Mouse (Mus musculus) midbrain, postnatal 0 days (tissue): ENCODE data around the gene Glrx3. TPM values are rescaled to one million over a fixed set of nuclear protein-coding genes. Genes with fewer than 3 reads are reported as not detected.
"Not testable (repeated sequence)": the region's sequence is repeated elsewhere in the genome, so short reads cannot be mapped to it uniquely, and the experiment has no call there.

Experiments used
- ATAC-seq: fragments of 200-750 bp; cut with Nextera tagmentation; 2 replicates; pipeline ENCODE4 v1.8.0; 2017; ENCODE audit warnings: moderate number of reproducible peaks, mild to moderate bottlenecking, moderate TSS enrichment, moderate library complexity; ENCODE audit not compliant: low FRiP score
- DNase-seq: peaks from one replicate; pipeline ENCODE4 v3.0.0-alpha.2; 2015; ENCODE audit warnings: low spot score
- H3K27ac ChIP-seq: fragments of 300-500 bp; sonication (generic); 2 replicates; pipeline ENCODE4 v1.5.1; 2014; ENCODE audit warnings: low read depth, mild to moderate bottlenecking, low read length, mixed read lengths
- H3K27me3 ChIP-seq: fragments of 300-500 bp; sonication (generic); 2 replicates; pipeline ENCODE4 v1.6.1; 2014; ENCODE audit warnings: low read length, control low read depth, mixed read lengths; ENCODE audit not compliant: insufficient read depth
- H3K36me3 ChIP-seq: fragments of 300-500 bp; sonication (generic); 2 replicates; pipeline ENCODE4 v1.6.1; 2014; ENCODE audit warnings: low read length, control low read depth, mixed read lengths; ENCODE audit not compliant: insufficient read depth
- H3K4me1 ChIP-seq: fragments of 300-500 bp; sonication (generic); 2 replicates; pipeline ENCODE4 v1.6.1; 2014; ENCODE audit warnings: mild to moderate bottlenecking, control low read depth, antibody characterized with exemption, low read length, mixed read lengths; ENCODE audit not compliant: insufficient read depth
- H3K4me2 ChIP-seq: fragments of 300-500 bp; sonication (generic); 2 replicates; pipeline ENCODE4 v1.6.1; 2014; ENCODE audit warnings: low read depth, mild to moderate bottlenecking, low read length, mixed read lengths; ENCODE audit not compliant: poor library complexity, severe bottlenecking
- H3K4me3 ChIP-seq: fragments of 300-500 bp; sonication (generic); 2 replicates; pipeline ENCODE4 v1.5.1; 2014; ENCODE audit warnings: low read depth, mild to moderate bottlenecking, low read length, moderate library complexity
- H3K9ac ChIP-seq: fragments of 300-500 bp; sonication (generic); replicated peaks from 2 replicates; pipeline ENCODE4 v1.6.1; 2014; ENCODE audit warnings: mild to moderate bottlenecking, low read length, moderate library complexity, mixed read lengths; ENCODE audit not compliant: poor library complexity, severe bottlenecking
- H3K9me3 ChIP-seq: fragments of 300-500 bp; sonication (generic); 2 replicates; pipeline ENCODE4 v1.6.1; 2016; ENCODE audit warnings: low read length, control low read depth
- CTCF ChIP-seq: IDR thresholded peaks from 2 replicates; pipeline ENCODE4 v1.5.1; 2016; ENCODE audit warnings: antibody characterized with exemption, mild to moderate bottlenecking
- WGBS: fragments of 180-500 bp; shearing (Covaris S2); extraction: QIAGEN DNeasy Blood & Tissue Kit; methylation state at CpG from one replicate; pipeline ENCODE4 v1.1.7; 2014; 5-methylcytosine and 5-hydroxymethylcytosine counted together
- polyA plus RNA-seq: library from polyadenylated mRNA; unstranded; fragments of >200 nt; fragmentation: Nextera tagmentation; extraction: Ambion mirVana; gene quantifications from 2 replicates; pipeline ENCODE4 v1.2.1, GENCODE M21; 2015
- total RNA-seq: library from RNA; depleted of rRNA; stranded (reverse); fragments of >200 nt; gene quantifications from 2 replicates; pipeline ENCODE4 v1.2.3, GENCODE M21; 2014

Gene Glrx3
- total and polyA plus RNA-seq, 2 experiments from 2014 or later, result 168 to 220 TPM

- WGBS, result 43% methylated on average over 13 of the region's 13 CpGs
- no peak for TF ChIP-seq CTCF
- no peak for ATAC-seq
- Histone ChIP-seq H3K27ac (no peak overlapping the region), H3K4me3 (no peak overlapping the region), H3K4me1 (no peaks in the 10 kb centered on the region), H3K9ac (no peak overlapping the region), H3K4me2 (no peak overlapping the region), H3K36me3 (no peaks in the 10 kb centered on the region), H3K27me3 (no peaks in the 10 kb centered on the region), H3K9me3 (no peaks in the 10 kb centered on the region)
- DNase-seq, result no peak
Observed at GRCm38 (mm10) chr7:137431769-137432603, 5.4 kb upstream of the Glrx3 start.

- Histone ChIP-seq H3K27ac (no peak overlapping the region; the same call in 1 of the 2 replicates), H3K4me1 (0 out of 2 replicates have a peak, but pooled peaks cover 3% of the 10 kb centered on the region), H3K36me3 (no peaks in the 10 kb centered on the region), H3K9me3 (no peaks in the 10 kb centered on the region), H3K9ac (0 out of 2 replicates have a peak overlapping the region, but pooled peaks have one; percentile 96), H3K27me3 (no peaks in the 10 kb centered on the region), H3K4me3 (peak overlapping the region; percentile 99; the same call in 1 of the 2 replicates), H3K4me2 (peak overlapping the region; percentile 77)
- ATAC-seq (peak; percentile 4; the same call in 1 of the 2 replicates), DNase-seq (no peak)
- 81% methylated on average over 6 of the region's 6 CpGs for WGBS
- TF ChIP-seq CTCF, result no peak
Observed at GRCm38 (mm10) chr7:137436901-137437300, 513 bp upstream of the Glrx3 start.

GRCm38 (mm10) chr7:137438179-137438550 is 751 bp downstream of the Glrx3 start:
- H3K36me3 ChIP-seq, result no peaks in the 10 kb centered on the region
- peak overlapping the region; percentile 99 for H3K4me3 ChIP-seq
- no peaks in the 10 kb centered on the region for H3K27me3 ChIP-seq
- H3K4me1 ChIP-seq, result 0 out of 2 replicates have a peak, but pooled peaks cover 3% of the 10 kb centered on the region
- TF ChIP-seq CTCF, result no peak
- WGBS, result 2% methylated on average over 7 of the region's 7 CpGs
- no peaks in the 10 kb centered on the region for H3K9me3 ChIP-seq
- ATAC-seq, result peak; percentile 45; the same call in 1 of the 2 replicates
- DNase-seq, result peak; percentile 36
- peak overlapping the region; percentile 77 for H3K4me2 ChIP-seq
- H3K27ac ChIP-seq, result peak overlapping the region; percentile 89
- peak overlapping the region; percentile 96 for H3K9ac ChIP-seq

GRCm38 (mm10) chr7:137438962-137439361 is 1.5 kb downstream of the Glrx3 start:
- not testable (repeated sequence) for DNase-seq, H3K9ac ChIP-seq, ATAC-seq, H3K36me3 ChIP-seq, H3K27ac ChIP-seq, H3K4me1 ChIP-seq, H3K27me3 ChIP-seq, H3K9me3 ChIP-seq
- Histone ChIP-seq H3K4me2 (peak overlapping the region; percentile 77), H3K4me3 (peak overlapping the region; percentile 99; the same call in 1 of the 2 replicates)
- 83% methylated on average over 7 of the region's 7 CpGs for WGBS

- no peaks in the 10 kb centered on the region for H3K27me3 ChIP-seq
- no peak overlapping the region for H3K9ac ChIP-seq
- 83% methylated on average over 4 of the region's 4 CpGs for WGBS
- 0 out of 2 replicates have a peak, but pooled peaks cover 3% of the 10 kb centered on the region for H3K4me1 ChIP-seq
- H3K27ac ChIP-seq, result no peak overlapping the region
- TF ChIP-seq CTCF, result no peak
- no peak overlapping the region for H3K4me2 ChIP-seq
- peaks cover 4% of the 10 kb centered on the region; the same call in 1 of the 2 replicates for H3K36me3 ChIP-seq
- no peak for DNase-seq
- no peak overlapping the region for H3K4me3 ChIP-seq
- ATAC-seq, result no peak
- H3K9me3 ChIP-seq, result no peaks in the 10 kb centered on the region
Observed at GRCm38 (mm10) chr7:137442951-137443350, 5.5 kb downstream of the Glrx3 start.

GRCm38 (mm10) chr7:137445321-137445720 is 7.9 kb downstream of the Glrx3 start:
- 94% methylated on average over 12 of the region's 12 CpGs for WGBS

More at GRCm38 (mm10) chr7:137445321-137445720, 7.9 kb downstream of the Glrx3 start:
- peaks cover 10% of the 10 kb centered on the region; the same call in 1 of the 2 replicates for H3K36me3 ChIP-seq
- no peak for ATAC-seq
- no peak overlapping the region for H3K9ac ChIP-seq
- no peaks in the 10 kb centered on the region for H3K4me1 ChIP-seq
- H3K9me3 ChIP-seq, result no peaks in the 10 kb centered on the region
- H3K27ac ChIP-seq, result no peak overlapping the region
- H3K4me2 ChIP-seq, result no peak overlapping the region
- H3K4me3 ChIP-seq, result no peak overlapping the region
- DNase-seq, result no peak
- no peaks in the 10 kb centered on the region for H3K27me3 ChIP-seq
- no peak for TF ChIP-seq CTCF
